Mouse (Mus musculus) brain, adult 2 months (tissue): Measurements from ENCODE around the gene Gm11084.
"Not testable (repeated sequence)": the region's sequence is repeated elsewhere in the genome, so short reads cannot be mapped to it uniquely, and the experiment has no call there.

Experiments
- DNase-seq: peaks from one replicate; pipeline ENCODE4 v3.0.0; 2011; ENCODE audit warnings: low read depth, low spot score

The Gm11084 gene

GRCm38 (mm10) chr2:72986616-72987015 is at the start of gene Gm11084:
Gene Gm11084, minus strand, starts transcription at chr2:72986716.
- DNase-seq: no peak

GRCm38 (mm10) chr2:73031061-73032055 is 44.8 kb upstream of the Gm11084 start:
- no peak for DNase-seq

GRCm38 (mm10) chr2:73029846-73030245 is 43.3 kb upstream of the Gm11084 start:
- DNase-seq: no peak

GRCm38 (mm10) chr2:73028019-73028418 is 41.5 kb upstream of the Gm11084 start:
- DNase-seq: no peak

GRCm38 (mm10) chr2:73027126-73027525 is 40.6 kb upstream of the Gm11084 start:
- DNase-seq: no peak

- no peak for DNase-seq
Measured at GRCm38 (mm10) chr2:73023803-73024202, 37.3 kb upstream of the Gm11084 start.

- no peak for DNase-seq
Measured at GRCm38 (mm10) chr2:73021046-73021445, 34.5 kb upstream of the Gm11084 start.

- peak; percentile 85 for DNase-seq
Measured at GRCm38 (mm10) chr2:73019371-73020146, 33.0 kb upstream of the Gm11084 start.

GRCm38 (mm10) chr2:73014063-73014462 is 27.5 kb upstream of the Gm11084 start:
- DNase-seq: not testable (repeated sequence)

GRCm38 (mm10) chr2:73012636-73013035 is 26.1 kb upstream of the Gm11084 start:
- DNase-seq: peak; percentile 31

GRCm38 (mm10) chr2:73007472-73007871 is 21.0 kb upstream of the Gm11084 start:
- DNase-seq: no peak

GRCm38 (mm10) chr2:73005611-73006515 is 19.3 kb upstream of the Gm11084 start:
- DNase-seq: no peak

- peak; percentile 72 for DNase-seq
Measured at GRCm38 (mm10) chr2:73003751-73004717, 17.5 kb upstream of the Gm11084 start.

- DNase-seq: no peak
Measured at GRCm38 (mm10) chr2:73003049-73003448, 16.5 kb upstream of the Gm11084 start.

- DNase-seq: no peak
Measured at GRCm38 (mm10) chr2:73002451-73002850, 15.9 kb upstream of the Gm11084 start.

- DNase-seq: no peak
Measured at GRCm38 (mm10) chr2:73001994-73002393, 15.5 kb upstream of the Gm11084 start.

- DNase-seq: no peak
Measured at GRCm38 (mm10) chr2:73000194-73000593, 13.7 kb upstream of the Gm11084 start.

GRCm38 (mm10) chr2:72997586-72997985 is 11.1 kb upstream of the Gm11084 start:
- no peak for DNase-seq

GRCm38 (mm10) chr2:72996808-72997378 is 10.4 kb upstream of the Gm11084 start:
- peak; percentile 78 for DNase-seq
